Mouse (Mus musculus): Measurements from ENCODE around the gene Lrrc15. TPM values are rescaled to one million over a fixed set of nuclear protein-coding genes. Genes with fewer than 3 reads are reported as not detected.

The Lrrc15 gene
- polyA plus RNA-seq, 1 experiment from 2014 or later, result 0.50 TPM

Other genes starting within 250 kb of the Lrrc15 start
- gene Hes1, start 218.9 kb downstream of the Lrrc15 start, polyA plus RNA-seq (2014; fragmentation: Nextera tagmentation; extraction: Ambion mirVana), result 61.0 and 67.2 TPM in 2 replicates
- gene Cpn2, start 15.8 kb downstream of the Lrrc15 start, polyA plus RNA-seq (2014; fragmentation: Nextera tagmentation; extraction: Ambion mirVana), result 0.04 TPM in 1 of 2 replicates, not detected in the other
- gene Gp5, start 27.5 kb upstream of the Lrrc15 start, polyA plus RNA-seq (2014; fragmentation: Nextera tagmentation; extraction: Ambion mirVana), result 0.65 and 0.80 TPM in 2 replicates
- 23.5 and 28.3 TPM in 2 replicates for gene Atp13a3, start 122.7 kb upstream of the Lrrc15 start, polyA plus RNA-seq (2014; fragmentation: Nextera tagmentation; extraction: Ambion mirVana)

Measured in intestine, embryonic 14.5 days (tissue).